27 mouse cellular contexts compared by ENCODE assay signal in the genomic region with DNA sequence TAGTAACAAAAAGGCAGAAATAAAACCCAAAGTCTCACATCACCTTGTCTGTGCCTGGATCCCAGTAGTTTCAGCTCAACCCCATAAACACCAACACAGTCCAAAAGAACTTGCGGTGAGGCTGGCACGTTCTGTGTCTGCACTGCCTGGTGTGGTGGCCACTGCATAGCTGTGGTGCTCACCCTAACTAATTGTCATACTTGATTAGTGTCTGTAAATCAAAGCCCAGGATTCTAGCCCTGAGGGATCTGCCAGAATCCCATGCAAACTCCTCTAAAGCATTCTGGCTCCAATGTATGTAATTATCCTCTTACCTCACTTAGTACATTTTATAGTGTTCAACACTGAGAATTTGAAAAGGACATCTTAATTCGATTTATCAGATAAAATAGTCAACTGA.
"Had no signal": no experiment of that assay in that cellular context is flagged by ENCODE, and none has a peak within 500 bp of the region (broad histone marks: within the 10 kb centered on the region; RNA-seq: fewer than 3 reads in every experiment).

No protein-coding gene starts in this region.

- H3K9ac ChIP-seq: embryonic facial prominence, embryonic 12.5 days; embryonic facial prominence, embryonic 13.5 days; embryonic facial prominence, embryonic 15.5 days; forebrain, embryonic 12.5 days; forebrain, embryonic 13.5 days; forebrain, embryonic 15.5 days; forebrain, postnatal 0 days had no signal

- H3K9me3 ChIP-seq: embryonic facial prominence, embryonic 10.5 days; embryonic facial prominence, embryonic 12.5 days; embryonic facial prominence, embryonic 13.5 days; embryonic facial prominence, embryonic 15.5 days; forebrain, embryonic 10.5 days; forebrain, embryonic 12.5 days; forebrain, embryonic 13.5 days; forebrain, embryonic 15.5 days had no signal

- ATAC-seq: forebrain, embryonic 13.5 days; forebrain, embryonic 14.5 days; forebrain, embryonic 15.5 days; forebrain, embryonic 16.5 days; forebrain, postnatal 0 days had no signal

- DNase-seq: cerebellum, adult 8-10 months; cerebellum, adult 9-10 months; cerebellum, adult 9-11 months; cerebellum, postnatal 10 days; cerebellum, postnatal 14 days; cerebellum, postnatal 25 days; cerebellum, postnatal 36 days; embryo, embryonic 11 days; forebrain, postnatal 0 days; gastrocnemius, adult 2 months; gastrocnemius, postnatal 10 days; gastrocnemius, postnatal 14 days; gastrocnemius, postnatal 25 days; gastrocnemius, postnatal 36 days; heart, adult 18-20 months; heart, adult 2 months had no signal

- H3K27me3 ChIP-seq: embryonic facial prominence, embryonic 12.5 days; embryonic facial prominence, embryonic 13.5 days; embryonic facial prominence, embryonic 15.5 days; forebrain, embryonic 12.5 days; forebrain, embryonic 13.5 days; forebrain, embryonic 15.5 days had no signal

- H3K4me3 ChIP-seq: embryonic facial prominence, embryonic 10.5 days; embryonic facial prominence, embryonic 12.5 days; embryonic facial prominence, embryonic 13.5 days; embryonic facial prominence, embryonic 15.5 days; erythroblast, embryonic 14.5 days; forebrain, embryonic 10.5 days; forebrain, embryonic 12.5 days; forebrain, embryonic 13.5 days; forebrain, embryonic 15.5 days; gastrocnemius, adult 2 months; heart, adult 2 months had no signal

- H3K4me2 ChIP-seq: embryonic facial prominence, embryonic 12.5 days; embryonic facial prominence, embryonic 13.5 days; embryonic facial prominence, embryonic 15.5 days; forebrain, embryonic 12.5 days; forebrain, embryonic 13.5 days; forebrain, embryonic 15.5 days had no signal

- H3K27ac ChIP-seq: embryonic facial prominence, embryonic 10.5 days; embryonic facial prominence, embryonic 12.5 days; embryonic facial prominence, embryonic 13.5 days; embryonic facial prominence, embryonic 15.5 days; forebrain, embryonic 10.5 days; forebrain, embryonic 12.5 days; forebrain, embryonic 13.5 days; forebrain, embryonic 15.5 days; heart, adult 2 months had no signal

- H3K4me1 ChIP-seq: forebrain, embryonic 15.5 days had no signal
